7 mouse cellular contexts compared by ENCODE assay signal in genomic region chr10:7954989-7955633, GRCm38 (mm10). TPM values are rescaled to one million over a fixed set of nuclear protein-coding genes. Genes with fewer than 3 reads are reported as not detected.
DNase-seq lines count a peak whose midpoint lies in the region; ATAC-seq and TF ChIP-seq lines count a peak whose summit lies in the region.

No protein-coding gene starts in this region.

- peak overlapping the region; percentile 85 for H3K4me2 ChIP-seq in limb, embryonic 11.5 days (ENCODE audit: low read depth, severe bottlenecking)
- H3K4me2 ChIP-seq in midbrain, embryonic 12.5 days (replicated peaks) = peak overlapping the region; percentile 85

- intact Hi-C loops in gastrocnemius, postnatal 14 days (cut with DNase I; ENCODE audit: low total_unique reads) = no loop called here

- WGBS in limb, embryonic 11.5 days = 1% methylated on average over 24 of the region's 31 CpGs
- WGBS in midbrain, embryonic 12.5 days = under 1% methylated on average over 16 of the region's 31 CpGs
- WGBS in small intestine, adult 2 months = 1% methylated on average over 29 of the region's 31 CpGs

- DNase-seq in adrenal gland, adult 18-20 months (ENCODE audit: low spot score in 2 of 2) = peak; percentile 44 to 53
- DNase-seq in gastrocnemius, postnatal 14 days = peak; percentile 38
- DNase-seq in limb, embryonic 11.5 days (ENCODE audit: low spot score) = peak; percentile 55

- TF ChIP-seq CTCF in small intestine, adult 2 months (IDR thresholded peaks at IDR 0.05; ENCODE audit: extremely low read depth, insufficient read length, insufficient replicate concordance, low read depth, low read length) = no peak

- H3K9me3 ChIP-seq in limb, embryonic 11.5 days (ENCODE audit: control insufficient read depth, low read length) = no peaks in the 10 kb centered on the region
- no peaks in the 10 kb centered on the region for H3K9me3 ChIP-seq in midbrain, embryonic 12.5 days

- H3K27me3 ChIP-seq in limb, embryonic 11.5 days (ENCODE audit: control insufficient read depth, insufficient read depth, low read length) = no peaks in the 10 kb centered on the region
- no peaks in the 10 kb centered on the region for H3K27me3 ChIP-seq in midbrain, embryonic 12.5 days
- H3K27me3 ChIP-seq in small intestine, adult 2 months (ENCODE audit: control insufficient read depth, insufficient read depth, low read length) = no peaks in the 10 kb centered on the region

- H3K4me1 ChIP-seq in limb, embryonic 11.5 days (ENCODE audit: control insufficient read depth, insufficient read depth, low read length) = peaks cover 2% of the 10 kb centered on the region; the same call in 1 of the 2 replicates
- H3K4me1 ChIP-seq in midbrain, embryonic 12.5 days = peaks cover 18% of the 10 kb centered on the region
- peaks cover 5% of the 10 kb centered on the region; the same call in 1 of the 2 replicates for H3K4me1 ChIP-seq in small intestine, adult 2 months (ENCODE audit: control insufficient read depth, insufficient read depth, insufficient read length, low read length)

- peak; percentile 64 for ATAC-seq in common myeloid progenitor, adult 5-6 weeks (replicated peaks; ENCODE audit: low read depth, poor library complexity, severe bottlenecking)
- ATAC-seq in inflammation-experienced regulatory T-cells, adult 6 months = peak; percentile 12
- peak; percentile 45 for ATAC-seq in limb, embryonic 11.5 days (ENCODE audit: insufficient number of reproducible peaks, low FRiP score, low TSS enrichment, low read depth)
- ATAC-seq in midbrain, embryonic 12.5 days (ENCODE audit: low FRiP score, low read depth) = no peak; the same call in 1 of the 2 replicates

- peak overlapping the region; percentile 92 for H3K27ac ChIP-seq in limb, embryonic 11.5 days (replicated peaks; ENCODE audit: low read depth, low read length)
- peak overlapping the region; percentile 100 for H3K27ac ChIP-seq in midbrain, embryonic 12.5 days (replicated peaks)
- peak overlapping the region; percentile 30; the same call in 1 of the 2 replicates for H3K27ac ChIP-seq in small intestine, adult 2 months (ENCODE audit: insufficient read depth, low read depth, low read length)

- H3K9ac ChIP-seq in limb, embryonic 11.5 days (ENCODE audit: low read length) = peak overlapping the region; percentile 86
- H3K9ac ChIP-seq in midbrain, embryonic 12.5 days (replicated peaks) = peak overlapping the region; percentile 99

- no peaks in the 10 kb centered on the region for H3K36me3 ChIP-seq in limb, embryonic 11.5 days (ENCODE audit: control insufficient read depth, insufficient read depth, low read length)
- no peaks in the 10 kb centered on the region for H3K36me3 ChIP-seq in midbrain, embryonic 12.5 days
- H3K36me3 ChIP-seq in small intestine, adult 2 months (ENCODE audit: control insufficient read depth, insufficient read depth, low read length) = no peaks in the 10 kb centered on the region

- TF ChIP-seq POLR2A in small intestine, adult 2 months (IDR thresholded peaks at IDR 0.05; ENCODE audit: low read depth, low read length) = no peak

- H3K4me3 ChIP-seq in limb, embryonic 11.5 days (ENCODE audit: low read depth, low read length) = peak overlapping the region; percentile 98
- H3K4me3 ChIP-seq in midbrain, embryonic 12.5 days = peak overlapping the region; percentile 98
- peak overlapping the region; percentile 76 for H3K4me3 ChIP-seq in small intestine, adult 2 months (ENCODE audit: low read depth, low read length)

RNA-seq across cellular contexts. Expression of gene Tab2, which starts 0.9 kb away (rescaled TPM):
- 10 to 100 TPM; 49.1 to 51.8 TPM for total RNA-seq in adrenal gland, adult 18-20 months (2021)
- 89.2 and 103 TPM in 2 replicates for total RNA-seq in common myeloid progenitor, adult 5-6 weeks (2017)
- total RNA-seq in gastrocnemius, postnatal 14 days (2021) = 10 to 100 TPM; 38.0 to 41.7 TPM
- 10 to 100 TPM; 36.0 to 41.6 (median 40.0) TPM for polyA plus RNA-seq in inflammation-experienced regulatory T-cells, adult 6 months (2017; shearing (Covaris generic))
- polyA plus RNA-seq in limb, embryonic 11.5 days (2014; fragmentation: Nextera tagmentation; extraction: Ambion mirVana) = 30.3 and 30.8 TPM in 2 replicates
- 20.2 and 21.5 TPM in 2 replicates for polyA plus RNA-seq in midbrain, embryonic 12.5 days (2016; fragmentation: Nextera tagmentation; extraction: Ambion mirVana)
- 9.1 and 19.7 TPM in 2 replicates for polyA plus RNA-seq in small intestine, adult 2 months (2012; rRNA removed)

Comparison
In these comparisons a context has a peak if more than half of its experiments do, and no peak if none do; other contexts are left out.
1. H3K27ac ChIP-seq: peak in every context shown above with its lines; median percentile 100 in midbrain, embryonic 12.5 days; 92 in limb, embryonic 11.5 days; 30 in small intestine, adult 2 months.